Mouse (Mus musculus) thymus, postnatal 10 days (tissue): ENCODE results near the gene Psmd12.
A peak's percentile ranks its signal among the peaks of the same experiment; 100 is the strongest.

ENCODE experiments used
- DNase-seq, 2 experiments: peaks; one replicate each; pipeline ENCODE4 v3.0.0; 2021; ENCODE audit warnings: low spot score in 2 of 2

The Psmd12 gene

DNA sequence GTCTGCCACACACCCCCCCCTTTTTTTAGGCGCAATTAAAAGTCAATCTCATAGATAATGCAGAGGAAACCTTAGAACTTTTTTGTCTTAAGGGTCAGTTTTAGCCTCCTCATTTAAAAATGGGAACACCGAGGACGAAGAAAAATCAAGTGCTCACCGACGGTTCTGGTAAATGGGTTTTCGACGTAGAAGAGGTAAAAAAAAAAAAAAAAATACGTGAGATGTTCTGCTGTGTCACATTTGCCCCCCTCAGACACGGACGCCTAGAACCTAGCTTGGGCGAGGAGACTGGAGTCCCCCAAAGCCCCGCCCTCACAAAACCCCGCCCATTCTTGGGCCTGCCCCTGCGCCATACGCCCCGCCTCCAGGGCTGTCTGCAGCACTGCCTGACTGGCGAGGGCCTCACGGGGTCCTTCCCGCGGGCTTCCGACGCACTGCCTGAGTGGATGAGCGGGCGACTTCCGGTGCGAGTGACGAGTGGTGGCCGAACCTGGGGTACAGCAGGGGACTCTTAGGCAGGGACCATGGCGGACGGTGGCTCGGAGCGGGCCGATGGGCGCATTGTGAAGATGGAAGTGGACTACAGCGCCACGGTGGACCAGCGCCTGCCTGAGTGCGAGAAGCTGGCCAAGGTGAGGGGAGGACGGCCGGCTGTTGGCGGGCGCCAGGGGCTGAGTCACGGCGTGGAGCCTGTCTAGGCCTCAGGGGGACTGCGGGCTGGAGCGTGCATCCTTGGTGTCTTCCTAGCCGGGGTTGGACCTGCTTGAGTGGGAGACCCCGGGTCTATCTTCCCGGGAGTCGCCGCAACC is at the start of gene Psmd12:
TSS of gene Psmd12 (plus strand) at position 432 of the 809 bp plus-strand sequence.
- peak; percentile 98 to 99 for DNase-seq

DNA sequence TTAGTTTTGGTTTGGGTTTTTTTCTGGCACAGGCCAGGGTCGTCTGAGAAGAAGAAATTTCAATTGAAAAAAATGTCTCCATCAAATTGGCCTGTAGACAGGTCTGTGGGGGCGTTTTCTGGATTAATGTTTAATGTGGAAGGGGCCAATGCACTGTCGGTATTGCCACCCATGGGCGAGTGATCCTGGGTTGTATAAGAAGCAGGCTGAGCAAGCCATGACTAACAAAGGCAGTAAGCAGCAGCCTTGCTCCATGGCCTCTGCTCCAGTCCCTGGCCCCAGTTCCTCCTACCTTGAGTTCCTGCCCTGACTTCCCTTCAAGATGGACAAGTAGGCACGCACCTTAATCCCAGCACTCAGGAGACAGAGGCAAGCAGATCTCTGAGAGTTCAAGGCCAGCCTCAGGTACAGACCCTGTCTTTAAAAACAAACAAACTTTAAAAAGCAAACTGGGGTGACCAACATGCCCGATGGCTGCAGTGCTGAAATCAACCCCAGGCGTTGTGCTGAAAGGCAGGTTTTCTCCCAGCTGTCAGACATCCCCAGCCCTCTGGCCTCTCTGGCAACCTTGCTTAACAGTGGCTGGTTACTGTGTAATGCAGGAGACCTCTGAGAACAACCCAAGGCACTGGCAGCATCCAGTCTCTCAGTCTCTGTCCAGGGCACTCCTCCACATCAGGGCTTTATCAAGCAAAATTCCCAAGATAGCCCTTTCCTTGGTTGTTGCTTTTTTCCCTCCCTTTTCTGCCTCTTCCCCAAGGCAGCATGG is 47.9 kb upstream of the Psmd12 start:
- no peak for DNase-seq

DNA sequence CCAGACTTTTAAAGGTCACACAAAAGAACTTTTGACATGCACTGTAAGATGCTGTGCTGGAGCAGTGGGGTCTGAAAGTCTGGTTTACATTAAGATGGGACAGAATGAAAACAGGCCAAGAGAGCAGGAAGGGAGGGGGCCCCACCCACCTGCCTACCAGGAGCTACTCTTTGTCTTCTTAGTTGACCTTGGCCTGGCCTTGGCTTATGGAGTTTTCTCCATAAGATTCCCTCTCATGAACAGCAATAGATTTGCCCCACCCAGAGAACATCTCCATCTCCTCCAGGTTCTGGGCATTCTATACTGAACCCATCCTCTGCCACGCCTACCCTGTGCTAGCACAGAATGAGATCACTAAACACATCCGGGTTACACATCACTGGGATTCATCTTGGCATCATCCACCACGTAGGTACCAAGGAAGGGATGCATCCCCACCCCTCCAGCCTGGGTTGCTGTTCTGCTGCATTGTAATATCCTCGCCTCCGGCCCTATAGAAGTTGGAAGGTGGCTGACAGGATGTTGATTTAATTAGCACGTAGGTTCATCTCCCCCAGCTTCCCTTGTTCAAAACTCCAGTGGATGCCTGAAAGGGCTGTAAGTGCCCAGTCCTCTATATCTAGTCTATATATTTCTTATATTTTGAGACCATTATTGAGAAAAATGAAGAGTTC is 43.4 kb upstream of the Psmd12 start:
- DNase-seq: no peak

DNA sequence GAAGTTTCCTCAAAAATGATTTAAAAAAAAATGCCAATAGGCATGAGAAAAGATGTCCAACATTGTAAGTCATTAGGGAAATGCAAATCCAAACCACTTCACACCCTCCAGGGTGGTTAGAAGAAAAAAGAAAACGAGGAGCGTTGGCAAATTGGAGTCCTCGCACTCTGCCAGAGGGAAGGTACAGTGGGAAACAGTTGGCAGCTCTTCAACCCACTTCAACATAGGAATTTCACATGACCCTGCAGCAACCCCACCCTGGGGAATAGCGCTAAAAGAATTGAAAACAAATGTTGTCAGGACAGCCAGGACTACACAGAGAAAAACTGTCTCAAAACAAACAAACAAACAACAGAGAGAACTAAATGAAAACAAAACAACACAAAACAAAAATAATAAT is 41.6 kb upstream of the Psmd12 start:
- no peak for DNase-seq

DNA sequence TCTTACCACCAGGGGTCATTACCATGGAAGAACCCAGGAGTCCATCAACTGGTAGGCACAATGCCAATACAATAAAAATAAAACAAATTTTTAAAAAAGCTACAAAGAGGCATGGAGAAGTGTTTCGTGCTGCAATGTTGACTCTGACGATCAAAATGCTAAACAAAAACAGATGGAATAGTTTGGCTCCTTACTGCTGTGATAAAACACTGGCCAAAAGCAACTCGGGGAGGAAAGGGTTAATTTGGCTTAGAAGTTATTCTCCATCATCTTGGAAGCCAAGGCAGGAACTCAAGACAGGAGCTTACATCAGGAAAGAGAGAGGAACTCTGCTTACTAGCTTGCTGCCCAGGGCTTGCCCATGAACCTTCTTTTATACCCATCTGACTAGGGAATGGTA is 41.1 kb upstream of the Psmd12 start:
- no peak for DNase-seq

DNA sequence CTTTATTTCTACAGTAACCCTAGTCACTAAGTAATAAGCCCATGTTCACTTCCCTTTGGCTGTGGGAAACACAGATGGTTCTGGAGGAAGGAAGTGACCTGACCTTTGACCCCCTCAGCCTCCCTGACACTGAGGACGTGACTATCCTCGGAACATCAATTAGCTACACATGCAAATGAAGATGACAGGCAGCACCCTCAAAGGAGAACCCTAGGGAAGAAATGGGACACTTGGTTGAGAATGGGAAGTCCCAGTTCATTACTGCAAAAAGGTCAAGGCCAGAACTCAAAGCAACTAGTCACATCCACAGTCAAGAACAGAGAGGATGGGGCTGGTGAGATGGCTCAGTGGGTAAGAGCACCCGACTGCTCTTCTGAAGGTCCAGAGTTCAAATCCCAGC is 38.2 kb upstream of the Psmd12 start:
- DNase-seq: no peak

DNA sequence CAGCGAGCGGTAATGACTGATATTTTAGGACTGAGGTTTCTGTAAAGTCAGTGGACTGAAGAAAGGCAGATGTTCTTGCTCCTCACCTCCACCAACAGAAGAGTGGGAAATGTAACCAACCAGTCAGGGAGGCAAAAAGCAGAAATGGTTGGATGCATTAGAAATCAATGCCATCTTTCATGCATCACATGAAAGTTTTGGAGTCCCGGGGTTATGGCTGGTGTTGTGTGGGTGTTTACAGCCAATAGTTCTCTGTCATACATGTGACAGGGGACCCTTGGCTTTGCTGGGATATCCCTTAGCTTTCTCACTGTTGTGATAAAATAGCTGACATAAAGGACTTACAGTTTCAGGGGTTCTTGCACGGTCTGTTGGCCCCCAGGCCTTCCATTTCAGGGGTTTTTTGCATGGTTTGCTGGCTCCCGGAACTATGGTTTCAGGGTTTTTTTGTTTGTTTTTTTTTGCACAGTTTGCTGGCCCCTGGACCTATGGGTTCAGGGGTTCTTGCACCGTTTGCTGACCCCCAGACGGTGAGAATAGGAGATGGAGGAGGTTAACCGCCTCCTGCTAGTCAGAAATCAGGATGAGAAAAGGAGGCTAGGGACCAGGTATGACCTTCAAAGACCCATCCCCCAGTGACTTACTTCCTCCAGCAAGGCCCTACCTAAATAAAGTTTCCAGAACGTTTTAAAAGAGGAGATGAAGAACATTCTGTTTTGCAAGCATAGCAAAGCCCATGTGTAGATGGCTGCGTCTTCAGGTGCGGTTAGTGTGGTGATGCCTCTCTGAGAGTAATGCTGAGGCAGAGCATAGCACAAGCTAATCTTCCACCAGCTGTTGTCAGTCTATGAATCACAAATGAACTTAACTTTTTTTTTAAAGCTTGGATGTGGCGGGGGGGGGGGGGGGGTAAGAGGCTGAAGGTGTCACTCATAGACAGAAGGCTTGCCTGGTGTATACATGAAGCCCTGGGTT is 35.9 kb upstream of the Psmd12 start:
- DNase-seq: no peak

DNA sequence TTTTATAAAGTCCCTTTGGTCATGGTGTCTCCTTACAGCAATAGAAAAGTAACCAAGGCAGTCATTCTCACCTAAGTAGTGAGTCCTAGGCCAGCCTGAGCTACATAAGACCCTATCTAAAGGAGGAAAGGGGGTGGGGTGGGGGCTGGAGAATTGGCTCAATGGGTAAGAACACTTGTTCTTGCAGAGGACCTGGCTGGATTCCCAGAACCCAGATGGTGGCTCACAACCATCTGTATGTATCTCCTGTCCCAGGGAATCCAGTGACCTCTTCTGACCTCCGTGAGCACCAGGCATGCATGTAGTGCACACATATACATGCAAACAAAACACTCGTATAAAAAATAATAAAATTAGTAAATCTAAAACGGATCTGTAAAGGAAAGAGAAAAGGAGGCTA is 33.6 kb upstream of the Psmd12 start:
- DNase-seq: no peak

DNA sequence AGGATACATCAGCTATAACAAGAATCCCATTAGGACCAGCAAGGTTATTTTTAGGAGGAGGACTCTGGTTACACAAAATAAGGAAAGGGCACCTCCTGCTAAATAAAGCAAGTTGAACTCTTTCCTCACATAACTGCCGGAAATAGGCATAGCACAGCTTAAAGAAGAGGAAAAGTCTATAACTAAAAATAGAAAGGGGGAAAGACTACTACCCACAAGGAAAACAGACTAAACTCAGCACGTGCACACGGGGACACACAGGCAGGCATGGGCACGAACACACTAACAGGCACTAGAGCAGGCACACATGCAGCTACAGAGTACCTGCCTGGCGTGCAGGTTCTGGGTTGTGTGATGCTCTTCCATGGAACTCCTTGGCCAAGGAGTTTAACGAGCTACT is 32.6 kb upstream of the Psmd12 start:
- DNase-seq: no peak

DNA sequence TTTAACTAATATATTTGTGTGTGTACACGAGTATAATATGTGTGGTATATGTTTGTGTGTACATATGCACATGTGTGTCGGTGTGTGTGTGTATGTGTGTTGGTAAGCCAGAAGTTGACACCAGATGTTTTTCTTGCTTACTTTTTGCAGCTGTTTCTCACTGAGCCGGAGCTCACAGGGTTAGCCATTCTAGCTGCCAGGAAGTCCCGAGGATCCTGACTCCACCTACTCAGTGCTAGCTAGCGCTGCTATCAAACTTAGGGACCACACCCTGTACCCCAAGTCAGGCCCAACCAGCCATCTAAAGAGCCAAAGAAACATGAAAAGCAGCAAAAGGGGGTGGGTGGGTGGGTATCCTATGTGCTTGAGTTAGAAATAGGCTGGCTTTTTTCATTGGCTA is 31.9 kb upstream of the Psmd12 start:
- DNase-seq: peak; percentile 20 to 42

DNA sequence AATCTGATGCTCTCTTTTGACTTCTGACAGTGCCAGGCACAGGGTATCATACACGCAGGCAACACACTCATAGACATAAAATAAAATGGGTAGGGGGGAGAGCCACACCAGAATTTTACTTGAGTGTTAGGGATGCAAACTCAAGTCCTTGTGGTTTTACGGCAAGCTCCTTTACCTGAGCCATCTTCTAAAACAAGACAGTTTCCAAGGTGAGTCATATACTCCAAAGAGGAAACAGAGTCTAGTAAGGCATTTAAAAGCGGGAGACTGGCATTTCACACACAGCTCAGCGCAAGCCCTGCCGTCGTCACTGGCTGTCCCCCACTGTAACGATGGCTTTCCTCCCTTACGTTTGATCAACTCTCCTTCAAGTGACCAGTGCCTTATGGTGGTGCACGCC is 31.4 kb upstream of the Psmd12 start:
- DNase-seq: no peak

DNA sequence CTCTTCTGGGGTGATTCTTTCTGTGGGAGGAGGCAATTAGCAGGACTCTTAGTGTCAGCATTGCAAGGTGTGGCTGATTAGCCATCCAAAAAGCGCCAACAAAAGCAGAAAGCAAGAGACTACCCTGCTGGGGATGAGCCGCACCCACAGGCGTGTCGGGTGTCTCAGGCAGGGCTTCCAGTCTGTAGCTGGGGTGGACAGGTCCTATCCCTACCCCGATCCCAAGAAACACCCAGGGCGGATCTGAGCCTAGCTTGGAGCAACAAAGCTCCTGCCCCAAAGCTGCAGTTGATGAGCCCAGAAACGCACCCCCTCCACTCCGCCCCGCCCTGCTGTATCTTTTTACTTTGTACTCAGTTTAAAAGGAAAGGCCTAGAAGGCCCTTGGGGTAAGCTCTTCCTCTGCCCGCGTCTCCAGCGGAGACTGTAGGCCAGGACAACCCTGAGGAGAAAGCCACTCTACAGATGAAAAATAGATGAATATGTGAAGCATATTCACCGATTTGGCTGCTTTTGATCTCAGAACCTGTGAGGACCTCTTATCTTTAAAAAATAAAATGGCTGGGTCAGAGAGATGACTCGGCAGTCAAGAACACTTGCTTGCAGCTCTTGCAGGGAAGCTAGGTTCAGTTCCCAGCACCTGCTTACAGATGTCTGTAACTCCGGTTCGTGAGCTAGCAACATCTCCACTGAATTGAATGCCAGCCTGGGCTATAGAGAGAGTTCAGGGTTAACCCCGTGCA is 29.9 kb upstream of the Psmd12 start:
- DNase-seq: no peak

DNA sequence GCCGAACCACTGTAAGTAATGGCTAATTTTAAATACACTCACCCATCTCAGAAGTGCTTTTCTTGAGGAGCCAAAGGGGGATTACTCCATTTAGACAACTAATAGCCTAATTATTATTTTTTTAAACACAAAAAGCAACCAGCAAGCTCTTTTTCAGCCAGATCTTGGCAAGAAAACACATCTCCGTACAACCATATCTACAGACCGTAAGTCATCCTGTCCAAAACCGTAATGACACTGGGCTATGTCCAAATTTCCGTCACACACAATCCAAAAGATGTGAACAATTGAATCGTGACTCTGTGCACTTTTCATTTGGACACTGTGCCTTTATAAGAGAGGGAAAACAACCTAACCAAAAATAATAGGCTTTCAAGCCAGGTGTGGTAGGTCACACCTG is 29.2 kb upstream of the Psmd12 start:
- no peak for DNase-seq

DNA sequence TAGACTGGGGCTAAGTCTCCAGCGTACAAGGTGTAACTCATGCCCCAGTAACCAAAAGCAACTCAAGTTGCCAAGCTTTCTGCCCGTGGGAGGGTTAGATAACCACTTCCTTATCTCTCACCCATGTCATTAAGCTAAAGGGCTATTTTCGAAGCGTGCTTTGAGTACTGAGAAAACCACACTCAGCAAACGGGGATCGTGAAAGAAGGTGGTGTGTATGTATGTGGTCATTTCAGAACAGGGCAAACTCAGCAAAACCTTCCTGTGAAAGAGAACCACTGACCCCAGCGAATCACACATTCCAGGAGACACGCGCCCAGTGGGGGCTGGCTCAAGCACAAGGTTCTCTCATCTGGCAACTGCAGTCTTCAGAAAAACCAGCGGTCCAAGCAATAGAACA is 28.2 kb upstream of the Psmd12 start:
- DNase-seq: peak in 1 of 2 experiments; percentile 29

DNA sequence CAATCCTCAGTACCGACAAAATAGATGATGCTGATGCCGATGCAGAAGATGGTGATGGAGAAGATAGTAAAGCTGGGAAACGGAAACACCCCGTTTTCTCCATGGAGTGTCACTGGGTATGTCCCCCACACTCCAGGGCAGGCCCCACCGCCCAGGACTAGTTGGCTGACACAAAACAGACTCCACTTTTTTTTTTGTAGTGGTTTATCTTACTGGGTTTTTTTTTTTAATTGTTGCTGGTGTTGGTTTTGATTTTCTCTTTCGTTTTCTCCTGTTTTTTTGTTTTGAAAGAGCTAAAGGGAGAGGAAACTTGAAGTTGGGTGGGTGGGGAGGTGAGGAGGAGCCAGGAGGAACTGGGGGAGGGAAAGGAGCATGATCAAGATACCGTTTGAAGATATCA is 27.2 kb upstream of the Psmd12 start:
- DNase-seq: no peak

DNA sequence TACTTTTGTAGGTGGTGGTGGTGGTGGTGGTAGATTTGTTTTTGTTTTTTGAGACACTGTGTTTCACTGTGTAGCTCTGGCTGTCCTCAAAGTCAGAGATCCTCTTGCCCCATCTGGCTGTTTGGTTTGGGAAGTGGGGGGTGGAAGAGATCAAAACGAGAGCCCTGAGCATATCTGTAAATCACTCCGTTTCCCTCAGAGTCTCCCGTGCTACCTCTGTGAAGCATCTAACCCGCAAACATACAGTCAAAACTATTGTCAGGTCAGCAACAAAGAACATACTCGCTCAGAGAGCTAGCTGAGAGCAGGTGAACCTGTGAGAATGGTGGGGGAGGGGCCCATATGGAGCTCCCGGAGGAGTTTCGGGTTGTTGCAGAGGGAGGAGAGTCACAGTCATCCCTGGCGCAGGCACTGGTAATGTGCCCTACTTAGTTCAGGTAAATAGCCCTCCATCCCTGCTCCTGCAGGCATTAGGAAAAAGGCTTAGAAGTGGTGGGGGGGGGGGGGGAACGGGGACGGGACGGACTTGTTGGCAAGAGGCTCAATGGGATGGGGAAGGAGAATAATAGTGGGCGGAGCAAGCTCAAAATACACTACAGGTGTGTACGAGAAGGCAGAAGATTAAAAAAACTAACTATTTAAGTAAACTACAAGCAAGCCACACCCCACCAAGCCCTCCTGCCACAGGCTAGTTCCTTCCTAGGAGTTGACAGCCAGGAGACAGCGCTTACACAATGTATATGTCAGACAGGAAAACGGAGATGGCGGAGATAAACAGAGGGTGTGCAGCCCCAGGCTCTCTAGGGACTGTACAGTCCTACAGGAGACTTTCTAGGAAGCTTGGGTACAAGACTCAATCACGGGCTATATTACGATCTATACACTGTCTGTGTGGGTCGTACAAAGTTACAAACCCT is 24.5 kb upstream of the Psmd12 start:
- DNase-seq: no peak

DNA sequence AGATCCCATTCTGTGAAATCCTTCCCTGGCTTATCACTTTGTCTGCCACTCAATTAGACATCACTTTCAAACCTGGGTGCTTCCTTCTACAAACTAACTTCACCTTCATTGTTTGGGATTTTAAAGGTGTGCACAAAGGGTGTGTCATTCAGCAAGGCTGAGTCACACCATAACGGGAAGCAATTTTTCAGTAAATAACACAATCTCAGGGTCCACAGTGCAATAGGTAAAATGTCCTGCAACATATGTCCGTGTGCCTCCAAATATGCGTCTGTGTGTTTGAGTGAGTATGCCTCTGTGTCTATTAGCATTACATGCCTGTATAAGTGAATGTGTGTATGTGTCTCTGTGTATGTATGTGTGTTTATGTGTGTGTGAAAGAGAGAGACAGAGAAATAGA is 22.0 kb upstream of the Psmd12 start:
- no peak for DNase-seq

DNA sequence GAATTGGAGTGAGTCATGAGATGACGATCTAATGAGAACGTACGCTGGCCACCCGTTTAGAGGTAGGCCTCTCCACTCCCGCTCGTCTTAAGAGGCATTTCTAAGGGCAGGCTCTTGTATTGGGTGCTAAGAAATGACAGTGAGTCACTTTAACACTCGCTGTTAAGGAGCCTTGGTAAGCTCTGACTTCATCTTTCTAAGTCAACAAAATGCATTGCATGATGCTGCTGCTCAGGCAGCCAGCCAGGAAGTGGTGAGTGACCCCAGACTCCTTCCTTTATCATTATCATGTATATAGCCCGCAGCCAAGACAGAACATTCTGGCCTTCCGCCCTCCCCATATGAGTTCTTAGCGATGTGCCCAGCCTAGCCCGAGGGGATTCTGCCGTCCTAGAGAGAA is 21.0 kb upstream of the Psmd12 start:
- no peak for DNase-seq

DNA sequence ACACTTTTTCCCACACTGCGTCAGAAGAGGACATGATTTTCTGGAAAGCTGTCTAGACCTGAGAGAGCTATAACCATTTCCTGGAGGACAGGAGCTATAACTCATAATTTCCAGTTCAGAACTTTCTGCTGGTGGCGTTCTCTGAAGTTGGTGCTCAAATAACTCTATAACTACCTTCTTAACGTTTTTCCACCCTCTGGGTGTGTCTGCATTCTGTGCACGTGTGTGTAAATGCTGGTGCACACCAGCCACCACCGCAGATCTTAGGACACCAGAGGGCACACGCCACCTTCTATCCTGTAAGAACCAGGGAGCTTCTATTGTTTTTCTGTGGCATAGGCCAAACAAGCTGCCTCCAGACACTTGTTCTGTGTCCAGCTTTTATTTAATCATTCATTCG is 20.3 kb upstream of the Psmd12 start:
- DNase-seq: no peak

DNA sequence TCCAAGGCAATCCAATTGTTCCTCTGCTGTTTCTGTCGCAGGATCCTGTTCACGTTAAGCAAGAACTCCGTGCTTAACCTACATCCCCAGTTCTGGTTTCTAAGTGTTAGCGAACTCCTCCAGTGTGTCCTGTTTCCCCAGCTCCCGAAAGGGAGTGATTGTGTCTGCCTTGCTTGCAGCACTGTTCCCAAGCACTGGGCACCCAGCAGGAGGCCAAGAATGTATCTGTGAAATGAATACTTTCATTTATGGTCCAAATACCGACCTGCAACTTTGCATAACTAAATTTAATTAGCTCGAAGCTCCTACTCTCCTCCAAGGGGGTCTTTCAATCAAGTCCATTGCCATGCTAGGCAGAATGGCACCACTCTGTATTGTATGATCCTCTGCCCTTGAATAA is 19.5 kb upstream of the Psmd12 start:
- no peak for DNase-seq
